Mouse (Mus musculus): ENCODE results near the gene Hsp90ab1. TPM values are rescaled to one million over a fixed set of nuclear protein-coding genes. Genes with fewer than 3 reads are reported as not detected.

The Hsp90ab1 gene
- total RNA-seq, 2 experiments from 2014 or later: 2,801 to 2,860 TPM

DNA sequence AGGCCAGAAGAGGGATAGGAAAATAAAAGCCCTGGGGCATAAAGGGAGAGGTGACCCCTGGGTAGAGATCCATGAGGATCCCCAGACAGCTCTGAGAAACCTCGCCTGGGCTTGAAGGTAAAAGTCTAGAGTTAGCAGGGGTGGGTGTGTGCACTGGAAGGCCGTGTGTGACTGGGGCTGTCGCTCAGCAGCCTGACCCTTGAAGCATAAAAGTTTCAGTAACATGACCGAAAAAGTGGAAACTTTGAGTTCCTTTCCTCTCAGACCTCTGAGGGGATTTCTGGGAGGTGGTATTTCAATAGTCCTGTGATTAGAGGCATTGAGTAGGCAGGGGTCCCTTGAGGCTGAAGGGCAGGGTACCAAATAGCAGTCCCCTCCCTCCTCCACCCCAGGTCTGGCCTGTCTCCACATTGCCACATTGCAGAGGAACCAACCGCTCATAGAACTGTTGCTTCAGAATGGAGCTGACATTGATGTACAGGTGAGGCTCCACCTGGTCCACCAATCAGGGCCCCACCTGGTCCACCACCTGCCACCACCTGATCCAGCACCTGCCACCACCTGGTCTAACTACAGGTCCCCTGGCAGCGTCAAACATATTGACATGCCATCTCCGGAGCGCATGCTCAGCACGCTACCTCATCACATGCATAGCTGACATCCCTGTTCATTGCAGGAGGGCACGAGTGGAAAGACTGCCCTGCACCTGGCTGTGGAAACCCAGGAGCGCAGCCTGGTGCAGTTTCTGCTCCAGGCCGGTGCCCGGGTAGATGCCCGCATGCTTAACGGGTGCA lies 13.1 kb downstream of the Hsp90ab1 start:
- no peak for DNase-seq (ENCODE audit: low spot score in 2 of 2)

- no peak for DNase-seq (ENCODE audit: low spot score in 2 of 2)
Observed at GRCm38 (mm10) chr17:45557998-45558862, 14.8 kb downstream of the Hsp90ab1 start.

DNA sequence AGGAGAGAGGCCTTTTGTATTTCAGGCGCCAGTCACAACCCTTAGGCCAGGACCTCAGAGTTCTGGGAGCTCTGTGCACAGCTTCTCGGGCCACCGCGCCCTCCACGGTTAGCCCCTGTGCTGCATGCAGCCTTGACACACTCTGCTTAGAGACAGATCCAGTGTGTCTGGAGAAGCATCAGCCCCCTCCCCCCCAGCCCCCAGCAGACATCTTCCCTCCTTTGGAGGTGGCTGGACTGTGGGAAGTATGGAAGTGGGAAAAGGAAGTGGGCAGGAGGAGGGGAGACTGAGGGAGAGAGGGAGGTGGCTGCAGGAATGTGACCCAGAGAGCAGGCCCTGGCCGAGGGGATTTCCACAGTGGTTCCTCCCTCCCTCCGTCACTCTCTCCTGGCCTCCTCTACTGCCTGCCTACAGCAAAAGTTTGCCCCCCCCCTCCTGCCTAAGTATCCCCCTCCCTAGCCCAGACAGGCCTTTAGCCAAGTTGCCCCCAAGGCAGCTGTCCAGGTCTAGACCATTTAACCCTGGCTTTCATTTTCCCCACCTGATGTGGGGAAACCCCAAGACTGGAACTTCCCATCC lies 15.7 kb downstream of the Hsp90ab1 start:
- no peak for DNase-seq (ENCODE audit: low spot score in 2 of 2)

GRCm38 (mm10) chr17:45556514-45557245 lies 16.4 kb downstream of the Hsp90ab1 start:
- no peak for DNase-seq (ENCODE audit: low spot score in 2 of 2)

- no peak for DNase-seq (ENCODE audit: low spot score in 2 of 2)
Observed at GRCm38 (mm10) chr17:45556107-45556489, 17.0 kb downstream of the Hsp90ab1 start.

GRCm38 (mm10) chr17:45555452-45556106 lies 17.5 kb downstream of the Hsp90ab1 start, which contains the start of gene Nfkbie:
Gene Nfkbie, plus strand, starts transcription at chr17:45555703.
- peak; percentile 97 for DNase-seq (ENCODE audit: low spot score in 2 of 2)

GRCm38 (mm10) chr17:45554420-45554819 lies 18.7 kb downstream of the Hsp90ab1 start:
- DNase-seq (ENCODE audit: low spot score in 2 of 2): no peak

GRCm38 (mm10) chr17:45553065-45553464 lies 20.0 kb downstream of the Hsp90ab1 start:
- no peak for DNase-seq (ENCODE audit: low spot score in 2 of 2)

GRCm38 (mm10) chr17:45551816-45552451 lies 21.1 kb downstream of the Hsp90ab1 start:
- peak; percentile 73 to 77 for DNase-seq (ENCODE audit: low spot score in 2 of 2)

GRCm38 (mm10) chr17:45551249-45551796 lies 21.7 kb downstream of the Hsp90ab1 start:
- DNase-seq (ENCODE audit: low spot score in 2 of 2): no peak

- DNase-seq (ENCODE audit: low spot score in 2 of 2): no peak
Observed at GRCm38 (mm10) chr17:45550253-45550652, 22.8 kb downstream of the Hsp90ab1 start.

DNA sequence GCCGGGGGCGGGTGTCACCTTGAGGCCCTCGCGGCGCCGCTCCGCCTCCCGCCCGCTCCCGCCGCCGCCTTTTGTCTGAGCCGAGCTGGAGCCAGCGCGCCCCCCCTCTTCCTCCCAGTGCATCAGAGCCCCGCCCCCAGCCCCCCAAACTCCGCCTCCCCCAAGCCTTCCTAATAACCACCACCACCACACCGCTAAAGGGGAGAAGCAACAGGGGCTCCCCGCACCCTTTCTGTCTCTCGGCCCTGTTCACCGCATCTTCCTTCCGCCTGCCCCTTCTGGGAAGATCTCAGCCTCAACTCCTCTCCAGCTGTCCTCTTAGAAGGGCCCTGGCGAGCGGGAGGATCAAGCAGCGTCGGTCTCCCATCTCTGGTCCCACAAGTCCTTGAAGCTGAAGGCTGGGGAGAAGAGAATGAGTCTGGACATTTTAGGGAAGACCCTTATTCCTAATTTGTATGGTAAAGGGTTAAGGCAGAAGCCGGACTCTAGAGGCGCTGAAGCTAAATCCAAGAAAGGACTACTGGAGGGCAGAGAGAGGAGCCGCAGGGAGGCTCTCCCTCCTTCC lies 23.4 kb downstream of the Hsp90ab1 start, which contains the start of gene Tmem151b:
Tmem151b (minus strand) TSS at position 61 of the 565 bp plus-strand sequence.
- DNase-seq (ENCODE audit: low spot score in 2 of 2): no peak

- no peak for DNase-seq (ENCODE audit: low spot score in 2 of 2)
Observed at GRCm38 (mm10) chr17:45548541-45549512, 24.2 kb downstream of the Hsp90ab1 start.

GRCm38 (mm10) chr17:45547461-45548190 lies 25.4 kb downstream of the Hsp90ab1 start:
- DNase-seq (ENCODE audit: low spot score in 2 of 2): no peak

- DNase-seq (ENCODE audit: low spot score in 2 of 2): no peak
Observed at GRCm38 (mm10) chr17:45546941-45547340, 26.1 kb downstream of the Hsp90ab1 start.

DNA sequence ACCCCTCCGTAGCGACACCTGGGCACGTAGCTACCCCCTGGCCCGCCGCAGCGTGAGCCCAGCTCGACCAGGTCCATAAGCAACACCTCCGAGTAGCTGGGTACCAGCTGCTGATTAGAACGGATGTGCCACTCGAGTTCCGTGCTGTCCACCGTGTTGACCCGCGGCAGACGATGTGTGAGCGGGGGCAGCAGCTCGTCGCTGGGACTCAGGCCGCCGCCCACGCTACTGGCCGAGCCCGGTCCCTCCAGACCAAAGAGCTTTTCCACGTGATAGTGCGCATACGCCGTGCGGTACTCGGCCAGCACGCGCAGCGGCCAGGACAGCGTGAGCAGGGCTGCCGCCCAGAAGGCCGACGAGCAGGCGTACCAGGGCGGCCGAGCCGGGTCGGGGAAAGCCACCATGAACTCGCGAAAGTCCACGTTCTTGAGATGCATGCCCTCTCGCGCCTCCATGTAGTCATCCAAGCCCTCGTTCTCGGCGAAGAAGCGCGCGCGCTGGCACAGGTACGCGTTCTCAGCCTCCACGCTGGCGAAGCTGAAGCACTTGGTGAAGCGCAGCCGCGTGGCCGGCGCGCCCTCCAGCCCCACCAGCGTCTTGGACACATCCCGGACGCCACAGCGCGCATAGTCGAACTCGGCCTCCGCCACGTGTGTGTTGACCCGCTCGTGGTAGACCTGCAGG lies 27.7 kb downstream of the Hsp90ab1 start:
- no peak for DNase-seq (ENCODE audit: low spot score in 2 of 2)

DNA sequence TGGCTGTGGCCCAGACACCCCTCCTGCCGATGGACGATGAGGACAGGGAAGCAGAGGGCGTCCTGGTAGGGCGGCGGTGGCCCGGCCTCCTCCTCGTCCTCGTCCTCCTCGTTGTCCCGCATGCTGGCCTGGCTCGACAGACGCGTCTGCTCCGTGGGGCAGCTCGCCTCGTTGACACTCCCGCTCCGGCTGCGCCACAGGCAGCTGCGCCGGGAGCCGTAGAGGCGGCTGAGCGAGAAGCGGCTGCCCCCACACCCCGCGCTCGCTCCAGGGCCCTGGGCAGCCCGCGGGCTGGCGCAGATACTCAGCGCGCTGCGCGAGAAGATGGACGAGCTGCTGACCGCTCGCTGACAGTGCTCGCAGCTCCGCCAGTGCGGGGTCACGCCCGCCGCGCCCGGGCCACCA lies 28.2 kb downstream of the Hsp90ab1 start:
- DNase-seq (ENCODE audit: low spot score in 2 of 2): no peak

Measured in adrenal gland, adult 18-20 months (tissue).